Mouse (Mus musculus) forebrain, embryonic 11.5 days (tissue): ENCODE measurements around the gene Sesn1. TPM values are rescaled to one million over a fixed set of nuclear protein-coding genes. Genes with fewer than 3 reads are reported as not detected.
A peak's percentile ranks its signal among the peaks of the same experiment; 100 is the strongest.
"Not testable (repeated sequence)": the region's sequence is repeated elsewhere in the genome, so short reads cannot be mapped to it uniquely, and the experiment has no call there.

ENCODE experiments used
- ATAC-seq: fragments of 200-750 bp; cut with Nextera tagmentation; replicated peaks from 2 replicates; pipeline ENCODE4 v1.8.0; 2017; ENCODE audit warnings: moderate TSS enrichment; ENCODE audit not compliant: low FRiP score
- DNase-seq: peaks from one replicate; pipeline ENCODE4 v3.0.0-alpha.2; 2017; ENCODE audit warnings: low spot score
- H3K27ac ChIP-seq: fragments of 300-500 bp; sonication (generic); 2 replicates; pipeline ENCODE4 v1.5.1; 2014; ENCODE audit warnings: low read depth, low read length
- H3K27me3 ChIP-seq: fragments of 300-500 bp; sonication (generic); 2 replicates; pipeline ENCODE4 v1.6.1; 2014; ENCODE audit warnings: mild to moderate bottlenecking, low read length, mixed read lengths; ENCODE audit not compliant: control insufficient read depth, insufficient read depth
- H3K36me3 ChIP-seq: fragments of 300-500 bp; sonication (generic); 2 replicates; pipeline ENCODE4 v1.6.1; 2014; ENCODE audit warnings: mild to moderate bottlenecking, low read length, moderate library complexity, mixed read lengths; ENCODE audit not compliant: control insufficient read depth, insufficient read depth
- H3K4me1 ChIP-seq: fragments of 300-500 bp; sonication (generic); replicated peaks from 2 replicates; pipeline ENCODE4 v1.6.1; 2014; ENCODE audit warnings: low read length, mixed read lengths; ENCODE audit not compliant: control insufficient read depth, insufficient read depth
- H3K4me2 ChIP-seq: fragments of 300-500 bp; sonication (generic); 2 replicates; pipeline ENCODE4 v1.6.1; 2014; ENCODE audit warnings: low read depth, mild to moderate bottlenecking, low read length, moderate library complexity, mixed read lengths; ENCODE audit not compliant: severe bottlenecking
- H3K4me3 ChIP-seq: fragments of 300-500 bp; sonication (generic); 2 replicates; pipeline ENCODE4 v1.5.1; 2014; ENCODE audit warnings: low read depth, low read length
- H3K9ac ChIP-seq: fragments of 300-500 bp; sonication (generic); 2 replicates; pipeline ENCODE4 v1.6.1; 2014; ENCODE audit warnings: low read length
- H3K9me3 ChIP-seq: fragments of 300-500 bp; sonication (generic); 2 replicates; pipeline ENCODE4 v1.6.1; 2016; ENCODE audit warnings: low read length, mixed read lengths; ENCODE audit not compliant: control insufficient read depth
- WGBS: fragments of 180-500 bp; shearing (Covaris S2); extraction: QIAGEN DNeasy Blood & Tissue Kit; methylation state at CpG from one replicate; pipeline ENCODE4 v1.1.7; 2014; 5-methylcytosine and 5-hydroxymethylcytosine counted together
- polyA plus RNA-seq: library from polyadenylated mRNA; unstranded; fragments of >200 nt; fragmentation: Nextera tagmentation; extraction: Ambion mirVana; gene quantifications from 2 replicates; pipeline ENCODE4 v1.2.1, GENCODE M21; 2014

Gene Sesn1
- polyA plus RNA-seq, 1 experiment from 2014 or later = 22.5 TPM

- Histone ChIP-seq H3K4me2 (no peak overlapping the region), H3K4me1 (peaks cover 7% of the 10 kb centered on the region; the same call in 1 of the 2 replicates), H3K4me3 (no peak overlapping the region), H3K9me3 (no peaks in the 10 kb centered on the region), H3K9ac (no peak overlapping the region), H3K27me3 (no peaks in the 10 kb centered on the region), H3K27ac (no peak overlapping the region), H3K36me3 (no peaks in the 10 kb centered on the region)
- DNase-seq (no peak), ATAC-seq (no peak)
- WGBS = 90% methylated on average over 5 of the region's 5 CpGs
These were observed 123.2 kb downstream of the Sesn1 start for GRCm38 (mm10) chr10:41932943-41933342.

DNA sequence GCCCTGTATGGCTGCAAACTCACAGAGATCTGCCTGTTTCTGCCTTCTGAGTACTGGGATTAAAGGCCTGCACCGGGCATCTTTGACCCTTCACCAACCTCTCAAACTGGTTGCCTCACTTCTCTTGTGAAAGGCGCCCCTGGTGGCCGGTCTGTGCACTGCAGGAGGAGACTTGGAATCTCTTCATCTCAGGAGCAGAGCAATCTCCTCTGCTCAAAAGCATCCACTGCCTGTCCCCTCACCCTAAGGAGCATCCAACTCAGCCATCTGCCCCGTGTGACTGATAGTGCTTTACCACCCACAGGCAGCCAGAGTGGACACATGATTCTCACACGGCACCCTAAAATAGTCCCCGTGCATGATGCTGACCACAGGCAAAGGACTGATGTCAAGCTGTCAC lies 123.8 kb downstream of the Sesn1 start:
- ATAC-seq (no peak), DNase-seq (peak; percentile 72)
- Histone ChIP-seq H3K4me2 (no peak overlapping the region), H3K36me3 (no peaks in the 10 kb centered on the region), H3K9ac (no peak overlapping the region), H3K4me1 (peaks cover 7% of the 10 kb centered on the region; the same call in 1 of the 2 replicates), H3K27ac (no peak overlapping the region), H3K4me3 (no peak overlapping the region), H3K9me3 (no peaks in the 10 kb centered on the region), H3K27me3 (no peaks in the 10 kb centered on the region)
- 66% methylated on average over 6 of the region's 6 CpGs for WGBS

- Histone ChIP-seq H3K36me3 (no peaks in the 10 kb centered on the region), H3K4me3 (no peak overlapping the region), H3K9ac (peak overlapping the region; percentile 39), H3K4me2 (peak overlapping the region; percentile 42), H3K27ac (0 out of 2 replicates have a peak overlapping the region, but pooled peaks have one; percentile 27), H3K9me3 (no peaks in the 10 kb centered on the region), H3K27me3 (no peaks in the 10 kb centered on the region), H3K4me1 (peaks cover 7% of the 10 kb centered on the region; the same call in 1 of the 2 replicates)
- ATAC-seq (peak; percentile 80), DNase-seq (peak; percentile 76)
- whole genome bisulfite sequencing = 18% methylated on average over 21 of the region's 21 CpGs
These were observed 125.1 kb downstream of the Sesn1 start for GRCm38 (mm10) chr10:41934633-41935475.

GRCm38 (mm10) chr10:41935476-41935829 lies 125.7 kb downstream of the Sesn1 start:
- no peaks in the 10 kb centered on the region for H3K36me3 ChIP-seq
- H3K27ac ChIP-seq = no peak overlapping the region
- H3K4me1 ChIP-seq = peaks cover 7% of the 10 kb centered on the region; the same call in 1 of the 2 replicates
- no peak for ATAC-seq
- no peak overlapping the region for H3K4me3 ChIP-seq
- no peak for DNase-seq
- no peaks in the 10 kb centered on the region for H3K27me3 ChIP-seq
- no peak overlapping the region for H3K9ac ChIP-seq
- no peaks in the 10 kb centered on the region for H3K9me3 ChIP-seq
- no peak overlapping the region for H3K4me2 ChIP-seq

DNA sequence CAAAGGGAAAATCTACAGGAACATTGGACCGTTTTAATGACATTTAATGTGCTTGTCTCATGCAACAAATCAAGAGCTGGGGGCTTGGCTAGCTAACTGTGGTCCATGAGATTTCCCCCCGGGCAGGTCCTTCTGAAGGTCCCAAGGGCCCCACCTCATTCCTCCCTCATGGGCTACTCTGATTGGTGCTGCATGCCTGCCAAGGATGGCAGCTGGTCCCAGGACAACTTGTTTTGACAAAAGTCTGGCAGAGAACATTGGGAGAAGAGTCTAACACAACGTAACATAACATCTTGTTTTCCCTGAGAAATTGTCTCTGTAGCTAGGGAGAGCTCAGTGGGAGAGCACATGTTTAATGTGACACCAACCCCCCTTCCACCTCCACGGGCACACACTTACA lies 126.4 kb downstream of the Sesn1 start:
- no peak overlapping the region; the same call in 1 of the 2 replicates for H3K9ac ChIP-seq
- H3K9me3 ChIP-seq = no peaks in the 10 kb centered on the region
- WGBS = 80% methylated on average over 4 of the region's 4 CpGs
- no peaks in the 10 kb centered on the region for H3K36me3 ChIP-seq
- no peak overlapping the region for H3K27ac ChIP-seq
- DNase-seq (no peak), ATAC-seq (no peak)
- H3K4me3 ChIP-seq = no peak overlapping the region
- no peaks in the 10 kb centered on the region for H3K27me3 ChIP-seq
- no peak overlapping the region for H3K4me2 ChIP-seq
- H3K4me1 ChIP-seq = peaks cover 7% of the 10 kb centered on the region; the same call in 1 of the 2 replicates

DNA sequence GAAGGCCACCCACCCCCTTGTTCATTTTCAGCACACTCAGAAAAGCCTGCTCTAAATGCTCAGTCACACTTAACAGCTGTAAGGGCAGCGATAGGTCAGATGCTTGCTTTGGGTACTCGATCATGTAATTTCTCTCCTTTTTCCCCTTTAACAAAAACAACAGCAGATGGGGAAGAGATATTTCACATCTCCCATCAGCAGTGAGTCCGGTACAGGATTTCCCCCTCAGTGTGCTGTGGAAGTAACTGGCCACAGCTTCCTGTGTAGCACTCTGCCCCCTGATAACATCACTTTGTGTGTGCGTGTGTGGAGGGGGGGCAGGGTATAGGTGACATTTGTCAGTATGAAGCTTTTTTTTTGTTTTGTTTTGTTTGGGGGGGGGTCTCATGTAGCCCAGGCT lies 127.4 kb downstream of the Sesn1 start:
- no peak overlapping the region for H3K4me3 ChIP-seq
- H3K4me1 ChIP-seq = peaks cover 7% of the 10 kb centered on the region; the same call in 1 of the 2 replicates
- WGBS = 70% methylated on average over 4 of the region's 4 CpGs
- no peaks in the 10 kb centered on the region for H3K9me3 ChIP-seq
- H3K27me3 ChIP-seq = no peaks in the 10 kb centered on the region
- H3K9ac ChIP-seq = no peak overlapping the region
- no peak for ATAC-seq
- no peak for DNase-seq
- no peak overlapping the region for H3K27ac ChIP-seq
- H3K36me3 ChIP-seq = no peaks in the 10 kb centered on the region
- H3K4me2 ChIP-seq = no peak overlapping the region

GRCm38 (mm10) chr10:41939090-41939489 lies 129.4 kb downstream of the Sesn1 start:
- Histone ChIP-seq H3K27me3 (no peaks in the 10 kb centered on the region), H3K4me1 (peaks cover 7% of the 10 kb centered on the region; the same call in 1 of the 2 replicates), H3K4me3 (no peak overlapping the region), H3K9me3 (no peaks in the 10 kb centered on the region), H3K27ac (no peak overlapping the region), H3K9ac (no peak overlapping the region), H3K36me3 (no peaks in the 10 kb centered on the region), H3K4me2 (no peak overlapping the region)
- no peak for DNase-seq
- no peak for ATAC-seq
- WGBS = 70% methylated on average over 4 of the region's 4 CpGs

- H3K9me3 ChIP-seq, ATAC-seq, H3K36me3 ChIP-seq, H3K27ac ChIP-seq, H3K9ac ChIP-seq, H3K4me1 ChIP-seq, H3K4me2 ChIP-seq, DNase-seq, H3K4me3 ChIP-seq, H3K27me3 ChIP-seq: not testable (repeated sequence)
- 96% methylated on average over 6 of the region's 10 CpGs for WGBS
These were observed 142.6 kb downstream of the Sesn1 start for GRCm38 (mm10) chr10:41952354-41952753.
